ENCODE assay signal across 20 mouse cellular contexts in the genomic region with DNA sequence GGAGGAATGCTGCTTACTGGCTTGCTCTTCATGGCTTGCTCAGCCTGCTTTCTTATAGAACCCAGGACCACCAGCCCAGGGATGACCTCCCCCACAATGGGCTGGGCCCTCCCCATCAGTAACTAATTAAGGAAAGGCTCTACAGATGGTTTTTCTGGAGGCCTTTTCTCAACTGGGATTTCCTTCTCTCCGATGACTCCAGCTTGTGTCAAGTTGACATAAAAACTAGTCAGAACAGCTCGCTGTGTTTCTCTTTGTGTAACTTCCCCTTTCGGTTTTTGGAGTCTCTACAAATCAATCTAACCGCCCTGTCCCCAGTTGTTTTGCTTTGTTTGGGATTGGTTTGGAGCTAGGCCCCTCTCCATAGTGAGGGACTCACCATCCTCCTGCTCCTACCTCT. TPM values are rescaled to one million over a fixed set of nuclear protein-coding genes. Genes with fewer than 3 reads are reported as not detected.
DNase-seq lines count a peak whose midpoint lies in the region; ATAC-seq and TF ChIP-seq lines count a peak whose summit lies in the region.
"Had no signal": no experiment of that assay in that cellular context is flagged by ENCODE, and none has a peak within 500 bp of the region (broad histone marks: within the 10 kb centered on the region; RNA-seq: fewer than 3 reads in every experiment).

No protein-coding gene starts in this region.

- TF ChIP-seq RAD21 in CH12.LX (IDR thresholded peaks at IDR 0.05; ENCODE audit: low read depth, low read length), result no peak

- no peak for TF ChIP-seq CTCF in CH12.LX (conservative IDR thresholded peaks at IDR 0.05 in 1 of 2, IDR thresholded peaks at IDR 0.05 in 1 of 2; ENCODE audit: low read depth in 2 of 2, low read length in 2 of 2)

- no peaks in the 10 kb centered on the region for H3K79me2 ChIP-seq in CH12.LX (replicated peaks; ENCODE audit: control insufficient read depth, extremely low read depth, insufficient read depth, poor library complexity, severe bottlenecking)

- 0 out of 2 replicates have a peak, but pooled peaks have one; percentile 40 for ATAC-seq in megakaryocyte, adult 5-6 weeks (ENCODE audit: poor library complexity, severe bottlenecking)
- ATAC-seq: forebrain, embryonic 13.5 days; forebrain, embryonic 15.5 days; forebrain, postnatal 0 days had no signal

- in situ Hi-C loops in CH12.LX (cut with MboI; ENCODE audit: low pct_ligation_motif_present, low pct_unique_long_range_greater_than_20kb, low sequenced_read_pairs), result no loop called here

- peaks cover 5% of the 10 kb centered on the region for H3K9me3 ChIP-seq in CH12.LX (replicated peaks; ENCODE audit: low read length)
- H3K9me3 ChIP-seq: embryonic facial prominence, embryonic 10.5 days; embryonic facial prominence, embryonic 12.5 days; forebrain, embryonic 13.5 days; forebrain, embryonic 15.5 days; G1E had no signal

- peak; percentile 57 for TF ChIP-seq EP300 in CH12.LX (IDR thresholded peaks at IDR 0.05; ENCODE audit: low read length)

- no peak overlapping the region for H3K9ac ChIP-seq in CH12.LX (ENCODE audit: insufficient read depth, low read depth)
- H3K9ac ChIP-seq: embryonic facial prominence, embryonic 12.5 days; forebrain, embryonic 13.5 days; forebrain, embryonic 15.5 days; forebrain, postnatal 0 days had no signal

- dilution Hi-C loops in CH12.LX (cut with MboI; ENCODE audit: extremely low pct_ligation_motif_present, extremely low pct_unique_long_range_greater_than_20kb, low sequenced_read_pairs), result no loop called here

- DNase-seq in A20 (ENCODE audit: low read depth, low spot score), result peak; percentile 47
- DNase-seq in CH12.LX (ENCODE audit: extremely low read depth), result peak; percentile 35
- no peak for DNase-seq in Muller cell, postnatal 12 days (ENCODE audit: inconsistent ontology term)
- DNase-seq in urinary bladder, adult 2 months (ENCODE audit: low spot score), result no peak
- DNase-seq: adrenal gland, adult 8-10 months; adrenal gland, postnatal 14 days; adrenal gland, postnatal 36 days; B cell, adult 2 months; cerebellum, adult 11-12 months; cerebellum, adult 2 months; cerebellum, adult 9-10 months; cerebellum, postnatal 10 days; cerebellum, postnatal 25 days; forebrain, postnatal 0 days had no signal

- no peaks in the 10 kb centered on the region for H3K27me3 ChIP-seq in CH12.LX (replicated peaks)
- H3K27me3 ChIP-seq: embryonic facial prominence, embryonic 12.5 days; forebrain, embryonic 13.5 days; forebrain, embryonic 15.5 days had no signal

- no peak overlapping the region for H3K4me2 ChIP-seq in CH12.LX (ENCODE audit: insufficient read depth, low read depth, poor library complexity, severe bottlenecking)
- H3K4me2 ChIP-seq: embryonic facial prominence, embryonic 12.5 days; forebrain, embryonic 13.5 days; forebrain, embryonic 15.5 days had no signal

- H3K36me3 ChIP-seq in CH12.LX (replicated peaks in 1 of 2; ENCODE audit: control insufficient read depth in 1 of 2, insufficient read depth in 1 of 2, low read length in 1 of 2), result no peaks in the 10 kb centered on the region
- H3K36me3 ChIP-seq: embryonic facial prominence, embryonic 10.5 days; embryonic facial prominence, embryonic 12.5 days; forebrain, embryonic 15.5 days; G1E had no signal

- peaks cover 10 to 78% of the 10 kb centered on the region in 2 experiments for H3K4me1 ChIP-seq in CH12.LX (ENCODE audit: control insufficient read depth in 1 of 2, insufficient read depth in 2 of 2)
- H3K4me1 ChIP-seq: forebrain, embryonic 13.5 days; forebrain, embryonic 15.5 days had no signal

- no peak overlapping the region for H3K27ac ChIP-seq in CH12.LX (ENCODE audit: insufficient read depth, low read depth)
- H3K27ac ChIP-seq: embryonic facial prominence, embryonic 10.5 days; embryonic facial prominence, embryonic 12.5 days; forebrain, embryonic 13.5 days; forebrain, embryonic 15.5 days had no signal

- TF ChIP-seq POLR2A in CH12.LX (IDR thresholded peaks at IDR 0.05; ENCODE audit: low read depth, low read length), result no peak

- no peak overlapping the region for H3K4me3 ChIP-seq in CH12.LX (replicated peaks in 1 of 3; ENCODE audit: low read depth in 2 of 3, low read length in 2 of 3, poor library complexity in 1 of 3)
- H3K4me3 ChIP-seq: embryonic facial prominence, embryonic 10.5 days; embryonic facial prominence, embryonic 12.5 days; forebrain, embryonic 13.5 days; forebrain, embryonic 15.5 days had no signal

TF ChIP-seq in CH12.LX, 34 proteins besides CTCF, POLR2A, EP300 and RAD21:
- TF ChIP-seq TCF12 (IDR thresholded peaks at IDR 0.05; ENCODE audit: low read depth, low read length) (peak; percentile 25; the same call in 1 of the 2 replicates), ZKSCAN1 (IDR thresholded peaks at IDR 0.05; ENCODE audit: borderline replicate concordance, low read depth, low read length) (no peak), MAFK (IDR thresholded peaks at IDR 0.05; ENCODE audit: insufficient replicate concordance, low read length) (no peak), GABPA (IDR thresholded peaks at IDR 0.05; ENCODE audit: insufficient replicate concordance, low read depth, low read length) (no peak), IRF4 (IDR thresholded peaks at IDR 0.05; ENCODE audit: low read depth, low read length) (peak; percentile 70), MEF2A (IDR thresholded peaks at IDR 0.05; ENCODE audit: borderline replicate concordance, low read depth, low read length) (peak; percentile 56; the same call in 1 of the 2 replicates), MAZ (IDR thresholded peaks at IDR 0.05; ENCODE audit: low read depth, low read length) (no peak), ETS1 (conservative IDR thresholded peaks at IDR 0.05; ENCODE audit: low read depth, low read length) (0 out of 2 replicates have a peak, but pooled peaks have one; percentile 17)

RNA-seq across cellular contexts. Expression of a gene that starts 37.5 kb away (rescaled TPM):
- total RNA-seq in CH12.LX (2012; rRNA removed) (8.1 and 9.5 TPM in 2 replicates), CH12.LX (2014; rRNA removed) (7.6 and 7.9 TPM in 2 replicates)
- polyA plus RNA-seq in CH12.LX (2012; ENCODE audit: insufficient read length, low read depth), result 16.1 and 16.5 TPM in 2 replicates
- total RNA-seq in megakaryocyte, adult 5-6 weeks (2015), result 0.04 and 0.11 TPM in 2 replicates
- not detected in 2 replicates for total RNA-seq in megakaryocyte, adult 5-6 weeks (2017)
- 1.1 and 1.8 TPM in 2 replicates for polyA plus RNA-seq in urinary bladder, adult 2 months (2012; rRNA removed)

Comparison
In these comparisons a context has a peak if more than half of its experiments do, and no peak if none do; other contexts are left out.
1. DNase-seq: peak in A20 (single experiment) and CH12.LX (single experiment); none in Muller cell, postnatal 12 days (single experiment) and urinary bladder, adult 2 months (single experiment).
2. RNA of a gene that starts 37.5 kb away (total RNA-seq): 7.6 to 9.5 TPM in CH12.LX; 0.04 to 0.11 TPM in megakaryocyte, adult 5-6 weeks; every median in the first group is over 4 times any median in the second.